Mouse (Mus musculus): ENCODE measurements around the gene Vmn2r114.
"Not testable (repeated sequence)": the region's sequence is repeated elsewhere in the genome, so short reads cannot be mapped to it uniquely, and the experiment has no call there.

The Vmn2r114 gene

GRCm38 (mm10) chr17:23312437-23312836 is at the start of gene Vmn2r114:
Vmn2r114 (minus strand) TSS chr17:23312537.
- not testable (repeated sequence) for DNase-seq (ENCODE audit: low spot score)

GRCm38 (mm10) chr17:23351644-23352043 is 39.3 kb upstream of the Vmn2r114 start:
- no peak for DNase-seq (ENCODE audit: low spot score)

DNA sequence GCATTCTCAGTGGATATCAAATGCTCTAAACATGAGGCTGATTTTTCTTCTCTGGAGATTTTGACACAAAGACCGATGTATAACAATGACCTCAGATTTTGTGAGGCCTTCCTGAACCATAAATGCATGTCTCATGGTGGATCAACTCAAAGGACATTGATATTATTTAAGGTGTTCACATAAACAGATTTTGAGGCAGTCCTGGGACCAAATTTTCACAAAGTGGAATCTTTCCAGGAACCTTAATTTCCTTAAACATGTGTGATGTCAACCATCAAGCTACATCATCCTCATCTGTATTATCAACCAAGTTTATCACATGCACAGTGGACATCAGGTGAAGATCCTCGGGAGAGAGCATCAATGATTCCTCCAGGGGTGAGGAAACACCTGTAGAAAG is 31.1 kb upstream of the Vmn2r114 start, which contains the start of gene Vmn2r115:
Gene Vmn2r115 (plus strand): TSS at position 301 of the 400 bp plus-strand sequence.
- DNase-seq (ENCODE audit: low spot score), result not testable (repeated sequence)

GRCm38 (mm10) chr17:23330657-23331056 is 18.3 kb upstream of the Vmn2r114 start:
- DNase-seq (ENCODE audit: low spot score), result no peak

All from c-Kit-positive CD71-positive TER-119-positive erythroid progenitor cells, embryonic 14.5 days (primary cell).